Mouse (Mus musculus) MEL (cell line): ENCODE data around the gene Vopp1. TPM values are rescaled to one million over a fixed set of nuclear protein-coding genes. Genes with fewer than 3 reads are reported as not detected.
"Not testable (repeated sequence)": the region's sequence is repeated elsewhere in the genome, so short reads cannot be mapped to it uniquely, and the experiment has no call there.

Experiments used
- DNase-seq: peaks from one replicate; pipeline ENCODE4 v3.0.0; 2011; ENCODE audit warnings: low read depth, low spot score
- H3K27ac ChIP-seq: 2 replicates; pipeline ENCODE4 v1.5.1; 2012; ENCODE audit warnings: low read depth, mild to moderate bottlenecking, control low read depth, low read length, moderate library complexity; ENCODE audit not compliant: control insufficient read depth
- H3K27me3 ChIP-seq, 2 experiments: fragments of 150-350 bp in 1 of 2; sonication (generic) in 1 of 2; 2 replicates each; pipeline ENCODE4 v1.6.1; 2012; ENCODE audit warnings: low read length in 2 of 2, mild to moderate bottlenecking in 2 of 2, improper control_type of control experiment in 1 of 2, moderate library complexity in 1 of 2; ENCODE audit not compliant: insufficient read depth in 2 of 2, control insufficient read depth in 1 of 2
- H3K36me3 ChIP-seq, 2 experiments: 2 replicates each; pipeline ENCODE4 v1.6.1; 2012 to 2014; ENCODE audit warnings: low read length in 2 of 2, improper control_type of control experiment in 1 of 2, inconsistent platforms in 1 of 2, mild to moderate bottlenecking in 1 of 2; ENCODE audit not compliant: insufficient read depth in 2 of 2, control insufficient read depth in 1 of 2
- H3K4me1 ChIP-seq, 2 experiments: fragments of 150-350 bp in 1 of 2; sonication (generic) in 1 of 2; 2 replicates each; pipeline ENCODE4 v1.6.1; 2012; ENCODE audit warnings: low read length in 2 of 2, improper control_type of control experiment in 1 of 2, mild to moderate bottlenecking in 1 of 2; ENCODE audit not compliant: insufficient read depth in 2 of 2, control insufficient read depth in 1 of 2
- H3K4me3 ChIP-seq, 2 experiments: fragments of 150-350 bp in 1 of 2; sonication (generic) in 1 of 2; 2 replicates each; pipeline ENCODE4 v1.5.1; 2012; ENCODE audit warnings: low read depth in 2 of 2, low read length in 2 of 2, mild to moderate bottlenecking in 2 of 2, moderate library complexity in 2 of 2, control low read depth in 1 of 2, improper control_type of control experiment in 1 of 2; ENCODE audit not compliant: control insufficient read depth in 1 of 2, insufficient read depth in 1 of 2
- H3K79me2 ChIP-seq: 2 replicates; pipeline ENCODE4 v1.6.1; 2012; ENCODE audit warnings: mild to moderate bottlenecking, low read length, moderate library complexity; ENCODE audit not compliant: control insufficient read depth, poor library complexity, insufficient read depth
- H3K9ac ChIP-seq: 2 replicates; pipeline ENCODE4 v1.6.1; 2012; ENCODE audit warnings: low read depth, mild to moderate bottlenecking, control low read depth, low read length, moderate library complexity; ENCODE audit not compliant: control insufficient read depth, poor library complexity, severe bottlenecking
- H3K9me3 ChIP-seq: fragments of 150-350 bp; sonication (generic); replicated peaks from 2 replicates; pipeline ENCODE4 v1.6.1; 2012; ENCODE audit warnings: mild to moderate bottlenecking, low read length, improper control_type of control experiment, moderate library complexity; ENCODE audit not compliant: insufficient read depth
- CHD2 ChIP-seq: IDR thresholded peaks from 2 replicates; pipeline ENCODE4 v1.6.1; 2011; ENCODE audit warnings: low read length, improper control_type of control experiment
- EP300 ChIP-seq, 2 experiments: IDR thresholded peaks; 2 replicates each; pipeline ENCODE4 v1.6.1; 2011; ENCODE audit warnings: improper control_type of control experiment in 2 of 2, low read length in 2 of 2, low read depth in 1 of 2, mild to moderate bottlenecking in 1 of 2
- ETS1 ChIP-seq: IDR thresholded peaks from 2 replicates; pipeline ENCODE4 v1.6.1; 2012; ENCODE audit warnings: low read depth, mild to moderate bottlenecking, inconsistent platforms, low read length, improper control_type of control experiment, moderate library complexity
- GABPA ChIP-seq: IDR thresholded peaks from 2 replicates; pipeline ENCODE4 v1.6.1; 2012; ENCODE audit warnings: low read depth, mild to moderate bottlenecking, inconsistent platforms, low read length, improper control_type of control experiment, moderate library complexity
- KAT2A ChIP-seq: conservative IDR thresholded peaks from 2 replicates; pipeline ENCODE4 v1.6.1; 2012; ENCODE audit warnings: low read depth, low read length, improper control_type of control experiment, inconsistent platforms
- MEF2A ChIP-seq: IDR thresholded peaks from 2 replicates; pipeline ENCODE4 v1.6.1; 2014; ENCODE audit warnings: low read depth, mild to moderate bottlenecking, inconsistent platforms, low read length, improper control_type of control experiment; ENCODE audit not compliant: poor library complexity, insufficient replicate concordance, severe bottlenecking; ENCODE audit errors: extremely low read depth
- MYB ChIP-seq: IDR thresholded peaks from 2 replicates; pipeline ENCODE4 v1.6.1; 2011; ENCODE audit warnings: mild to moderate bottlenecking, low read depth, low read length, improper control_type of control experiment
- MYC ChIP-seq: IDR thresholded peaks from 2 replicates; pipeline ENCODE4 v1.6.1; 2011; ENCODE audit warnings: low read depth, mild to moderate bottlenecking, low read length, improper control_type of control experiment, moderate library complexity
- NELFE ChIP-seq: IDR thresholded peaks from 2 replicates; pipeline ENCODE4 v1.6.1; 2011; ENCODE audit warnings: low read depth, low read length, improper control_type of control experiment
- POLR2A ChIP-seq, 2 experiments: IDR thresholded peaks; 2 replicates each; pipeline ENCODE4 v1.6.1; 2011 to 2012; ENCODE audit warnings: low read length in 2 of 2, mild to moderate bottlenecking in 2 of 2, control low read depth in 1 of 2, improper control_type of control experiment in 1 of 2, low read depth in 1 of 2, moderate library complexity in 1 of 2; ENCODE audit not compliant: control insufficient read depth in 1 of 2, insufficient read depth in 1 of 2, poor library complexity in 1 of 2
- POLR2AphosphoS5 ChIP-seq: IDR thresholded peaks from 2 replicates; pipeline ENCODE4 v1.6.1; 2012; ENCODE audit warnings: low read depth, borderline replicate concordance, mild to moderate bottlenecking, inconsistent platforms, low read length, moderate library complexity, mixed read lengths
- RAD21 ChIP-seq: IDR thresholded peaks from 2 replicates; pipeline ENCODE4 v1.6.1; 2011; ENCODE audit warnings: mild to moderate bottlenecking, low read depth, low read length, improper control_type of control experiment
- RCOR1 ChIP-seq: IDR thresholded peaks from 2 replicates; pipeline ENCODE4 v1.6.1; 2012; ENCODE audit warnings: low read depth, mild to moderate bottlenecking, inconsistent platforms, low read length, improper control_type of control experiment
- SIN3A ChIP-seq: IDR thresholded peaks from 2 replicates; pipeline ENCODE4 v1.6.1; 2012; ENCODE audit warnings: low read length, improper control_type of control experiment, inconsistent platforms
- TBP ChIP-seq: IDR thresholded peaks from 2 replicates; pipeline ENCODE4 v1.8.0; 2011; ENCODE audit warnings: low read depth, low read length, improper control_type of control experiment
- USF1 ChIP-seq: IDR thresholded peaks from 2 replicates; pipeline ENCODE4 v1.6.1; 2014; ENCODE audit warnings: low read depth, mild to moderate bottlenecking, inconsistent platforms, low read length, improper control_type of control experiment, moderate library complexity
- ZKSCAN1 ChIP-seq: IDR thresholded peaks from 2 replicates; pipeline ENCODE4 v1.6.1; 2012; ENCODE audit warnings: low read depth, mild to moderate bottlenecking, inconsistent platforms, low read length, improper control_type of control experiment, moderate library complexity
- ZMIZ1 ChIP-seq: IDR thresholded peaks from 2 replicates; pipeline ENCODE4 v1.6.1; 2012; ENCODE audit warnings: low read depth, mild to moderate bottlenecking, inconsistent platforms, low read length, improper control_type of control experiment, moderate library complexity
- polyA plus RNA-seq, 2 experiments: library from polyadenylated mRNA; stranded (reverse) in 1 of 2; unstranded in 1 of 2; fragments of >175 nt in 1 of 2; fragments of >200 nt in 1 of 2; gene quantifications; 2 replicates each; pipeline versions ENCODE4 v1.2.1 to v1.2.4; 2012; ENCODE audit warnings: low replicate concordance in 2 of 2, low read depth in 1 of 2; ENCODE audit not compliant: insufficient read length in 2 of 2, insufficient read depth in 1 of 2, missing spikeins in 1 of 2
- total RNA-seq: library from RNA; depleted of rRNA; stranded (reverse); fragments of 300-350 nt; gene quantifications from 2 replicates; pipeline ENCODE4 v1.2.3, GENCODE M21; 2012

The Vopp1 gene
- total and polyA plus RNA-seq, 3 experiments, result 14.2 to 17.0 TPM; not detected in 1

DNA sequence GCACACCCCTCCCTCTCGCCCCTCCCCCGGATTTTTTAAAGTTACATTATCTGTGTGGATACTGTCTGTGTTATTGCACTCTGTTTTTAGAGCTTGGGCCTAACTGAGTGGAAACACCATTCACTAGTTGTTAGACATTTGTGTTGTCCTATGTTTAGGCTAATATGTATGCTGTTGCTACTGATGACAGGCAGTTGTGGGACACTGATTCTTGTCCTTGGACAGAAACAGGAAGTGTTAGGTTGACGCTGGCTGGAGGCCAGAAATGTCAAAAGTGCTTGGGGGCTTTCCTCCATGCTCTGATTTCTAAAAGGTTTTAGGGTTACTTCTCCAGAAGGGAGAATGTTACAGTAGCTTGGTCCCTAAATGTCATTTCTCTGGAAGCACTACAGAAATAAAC, 29.1 kb downstream of the Vopp1 start:
- H3K27me3 ChIP-seq, result no peaks in the 10 kb centered on the region
- no peaks in the 10 kb centered on the region for H3K79me2 ChIP-seq
- DNase-seq, result peak; percentile 81
- H3K4me3 ChIP-seq, result no peak overlapping the region
- no peak overlapping the region for H3K9ac ChIP-seq
- TF ChIP-seq EP300 (IDR thresholded peaks at IDR 0.05; ENCODE audit: low read depth in 1 of 2, low read length in 2 of 2), result peak in 1 of 2 experiments; percentile 31; a peak in 1 of 4 replicates
- TF ChIP-seq POLR2A (IDR thresholded peaks at IDR 0.05; ENCODE audit: control insufficient read depth in 1 of 2, insufficient read depth in 1 of 2, low read depth in 1 of 2, low read length in 2 of 2, poor library complexity in 1 of 2), result no peak
- TF ChIP-seq CHD2, result no peak
- no peak for TF ChIP-seq SIN3A
- no peak for TF ChIP-seq ZKSCAN1
- no peak for TF ChIP-seq MEF2A
- TF ChIP-seq NELFE, result no peak
- no peak for TF ChIP-seq ETS1
- no peak for TF ChIP-seq GABPA
- TF ChIP-seq ZMIZ1, result no peak
- TF ChIP-seq KAT2A, result no peak
- peak; percentile 83 for TF ChIP-seq RCOR1
- TF ChIP-seq MYC, result no peak
- no peak for TF ChIP-seq USF1
- TF ChIP-seq POLR2AphosphoS5, result no peak
- no peaks in the 10 kb centered on the region for H3K4me1 ChIP-seq
- H3K36me3 ChIP-seq, result no peaks in the 10 kb centered on the region; a peak in 2 of 4 replicates
- H3K9me3 ChIP-seq, result no peaks in the 10 kb centered on the region
- H3K27ac ChIP-seq, result no peak overlapping the region

DNA sequence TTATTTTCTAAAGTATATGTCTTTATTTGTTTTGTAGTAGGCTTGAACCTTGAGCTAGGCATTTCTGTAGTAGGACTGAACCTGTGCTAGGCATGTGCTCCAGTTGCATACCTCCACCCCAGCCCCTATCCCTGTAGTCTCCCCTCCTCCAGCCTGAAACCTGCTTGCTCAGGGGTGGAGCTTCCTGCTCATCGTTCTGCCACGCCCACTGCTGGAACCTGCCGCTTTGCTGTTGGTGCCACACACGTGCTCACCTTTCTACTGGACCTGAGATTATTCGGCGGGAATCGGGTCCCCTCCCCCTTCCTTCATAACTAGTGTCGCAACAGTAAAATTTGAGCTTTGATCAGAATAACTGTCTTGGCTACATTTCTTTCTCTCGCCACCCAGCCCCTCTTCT, 32.1 kb downstream of the Vopp1 start:
- not testable (repeated sequence) for H3K4me3 ChIP-seq, H3K9ac ChIP-seq, H3K9me3 ChIP-seq, H3K36me3 ChIP-seq, H3K27ac ChIP-seq, H3K79me2 ChIP-seq, DNase-seq, H3K27me3 ChIP-seq, H3K4me1 ChIP-seq

DNA sequence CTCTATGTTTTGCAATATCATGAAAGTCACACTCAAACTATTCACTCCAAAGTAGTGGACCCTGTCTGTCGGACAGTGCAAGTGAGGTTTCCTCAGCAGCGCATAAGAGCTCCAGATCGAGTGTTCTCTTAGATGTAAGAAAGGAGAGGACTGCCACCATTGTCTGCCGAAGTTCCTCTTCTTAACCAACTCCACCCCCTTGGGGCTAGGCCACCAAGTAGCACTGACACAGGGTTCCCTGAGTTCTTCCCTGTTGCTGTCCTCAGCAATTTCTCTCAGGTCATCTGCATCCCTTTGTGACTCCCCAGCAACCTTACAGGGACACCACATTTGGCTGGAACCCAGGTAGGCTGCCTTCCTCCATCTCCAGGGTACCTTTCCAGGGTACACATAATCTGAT, 34.4 kb downstream of the Vopp1 start:
- TF ChIP-seq TBP (no peak), MYB (no peak), RAD21 (peak; percentile 2; the same call in 1 of the 2 replicates)
- Histone ChIP-seq H3K27ac (no peak overlapping the region), H3K79me2 (no peaks in the 10 kb centered on the region), H3K4me1 (peaks cover 0 to 7% of the 10 kb centered on the region in 2 experiments; a peak in 2 of 4 replicates), H3K4me3 (no peak overlapping the region), H3K36me3 (peaks cover 0 to 5% of the 10 kb centered on the region in 2 experiments; a peak in 3 of 4 replicates), H3K27me3 (no peaks in the 10 kb centered on the region), H3K9me3 (no peaks in the 10 kb centered on the region), H3K9ac (no peak overlapping the region)
- peak; percentile 58 for DNase-seq
